12 mouse cellular contexts compared by ENCODE assay signal in genomic region chr6:54757511-54757911, GRCm38 (mm10). TPM values are rescaled to one million over a fixed set of nuclear protein-coding genes. Genes with fewer than 3 reads are reported as not detected.
DNase-seq lines count a peak whose midpoint lies in the region; ATAC-seq and TF ChIP-seq lines count a peak whose summit lies in the region.
"Had no signal": no experiment of that assay in that cellular context is flagged by ENCODE, and none has a peak within 500 bp of the region (broad histone marks: within the 10 kb centered on the region; RNA-seq: fewer than 3 reads in every experiment).

No protein-coding gene starts in this region.

- H3K4me1 ChIP-seq in lung, embryonic 14.5 days (ENCODE audit: insufficient read depth), result peaks cover 5% of the 10 kb centered on the region
- peaks cover 20% of the 10 kb centered on the region; the same call in 1 of the 2 replicates for H3K4me1 ChIP-seq in spleen, adult 2 months (ENCODE audit: control insufficient read depth, insufficient read depth, insufficient read length)
- peaks cover 45% of the 10 kb centered on the region for H3K4me1 ChIP-seq in forebrain, embryonic 16.5 days (replicated peaks; ENCODE audit: control insufficient read depth, insufficient read depth, low read length)

- no peak for TF ChIP-seq POLR2A in spleen, adult 2 months (IDR thresholded peaks at IDR 0.05; ENCODE audit: low read depth, low read length)

- 49% methylated on average over 5 of the region's 5 CpGs for WGBS in lung, embryonic 14.5 days
- WGBS in spleen, adult 2 months, result 62% methylated on average over 5 of the region's 5 CpGs
- WGBS in forebrain, embryonic 16.5 days, result 33% methylated on average over 5 of the region's 5 CpGs

- H3K9me3 ChIP-seq in lung, embryonic 14.5 days (ENCODE audit: low read depth, low read length), result no peaks in the 10 kb centered on the region
- no peaks in the 10 kb centered on the region for H3K9me3 ChIP-seq in forebrain, embryonic 16.5 days (ENCODE audit: control insufficient read depth, low read length)
- H3K9me3 ChIP-seq: heart, embryonic 13.5 days had no signal

- peak; percentile 12 for DNase-seq in lung, embryonic 14.5 days
- no peak for DNase-seq in lung, adult 18-20 months
- DNase-seq in spleen, adult 2 months (ENCODE audit: low read depth in 1 of 2, low spot score in 2 of 2), result no peak
- no peak for DNase-seq in spleen, postnatal 10 days (ENCODE audit: low spot score in 2 of 2)
- DNase-seq in cerebellum, adult 18-20 months, result no peak
- no peak for DNase-seq in adrenal gland, postnatal 36 days
- DNase-seq: kidney, adult 18-20 months; kidney, postnatal 25 days; liver had no signal

- H3K27me3 ChIP-seq in lung, embryonic 14.5 days (ENCODE audit: insufficient read depth, low read length), result no peaks in the 10 kb centered on the region
- no peaks in the 10 kb centered on the region for H3K27me3 ChIP-seq in spleen, adult 2 months (ENCODE audit: control insufficient read depth, insufficient read depth, low read length)
- H3K27me3 ChIP-seq in forebrain, embryonic 16.5 days (replicated peaks; ENCODE audit: control insufficient read depth, insufficient read depth, low read length), result no peaks in the 10 kb centered on the region

- H3K4me3 ChIP-seq in lung, embryonic 14.5 days (ENCODE audit: low read depth, low read length), result no peak overlapping the region
- H3K4me3 ChIP-seq in spleen, adult 2 months (ENCODE audit: extremely low read depth, insufficient read depth, insufficient read length), result peak overlapping the region; percentile 28; the same call in 1 of the 2 replicates
- H3K4me3 ChIP-seq in forebrain, embryonic 16.5 days (replicated peaks; ENCODE audit: low read length), result no peak overlapping the region
- H3K4me3 ChIP-seq: heart, embryonic 13.5 days; myocyte had no signal

- ATAC-seq in lung, embryonic 14.5 days (ENCODE audit: insufficient read depth), result no peak
- no peak for ATAC-seq in forebrain, embryonic 16.5 days

- no peak overlapping the region for H3K9ac ChIP-seq in lung, embryonic 14.5 days
- H3K9ac ChIP-seq in forebrain, embryonic 16.5 days (replicated peaks; ENCODE audit: low read depth, low read length), result no peak overlapping the region
- H3K9ac ChIP-seq: heart, embryonic 13.5 days had no signal

- no peak overlapping the region for H3K27ac ChIP-seq in lung, embryonic 14.5 days (ENCODE audit: low read depth)
- H3K27ac ChIP-seq in spleen, adult 2 months (ENCODE audit: insufficient read depth, low read length), result peak overlapping the region; percentile 68
- H3K27ac ChIP-seq in forebrain, embryonic 16.5 days (ENCODE audit: low read length), result peak overlapping the region; percentile 86
- H3K27ac ChIP-seq: heart, embryonic 13.5 days had no signal

- H3K4me2 ChIP-seq in lung, embryonic 14.5 days, result no peak overlapping the region
- no peak overlapping the region for H3K4me2 ChIP-seq in forebrain, embryonic 16.5 days (ENCODE audit: low read length)

- TF ChIP-seq CTCF in lung, embryonic 14.5 days (IDR thresholded peaks at IDR 0.05; ENCODE audit: low read depth), result no peak
- no peak for TF ChIP-seq CTCF in spleen, adult 2 months (IDR thresholded peaks at IDR 0.05; ENCODE audit: extremely low read depth, insufficient read depth, insufficient read length, insufficient replicate concordance)

- no peaks in the 10 kb centered on the region for H3K36me3 ChIP-seq in lung, embryonic 14.5 days (ENCODE audit: insufficient read depth)
- H3K36me3 ChIP-seq in spleen, adult 2 months (ENCODE audit: control insufficient read depth, insufficient read depth, low read length), result no peaks in the 10 kb centered on the region
- no peaks in the 10 kb centered on the region for H3K36me3 ChIP-seq in forebrain, embryonic 16.5 days (ENCODE audit: control insufficient read depth, insufficient read depth)
- H3K36me3 ChIP-seq: heart, embryonic 13.5 days had no signal

RNA-seq across cellular contexts. Expression of gene Znrf2, which starts 59.2 kb away (rescaled TPM):
- polyA plus RNA-seq in lung, embryonic 14.5 days (2014; fragmentation: Nextera tagmentation; extraction: Ambion mirVana), result 3.2 and 3.9 TPM in 2 replicates
- polyA plus RNA-seq in spleen, adult 2 months (2012; rRNA removed), result 10.8 and 12.2 TPM in 2 replicates
- 19.5 and 23.2 TPM in 2 replicates for polyA plus RNA-seq in forebrain, embryonic 16.5 days (2015; fragmentation: Nextera tagmentation; extraction: Ambion mirVana)
- 10 to 100 TPM; 36.9 to 53.2 TPM for total RNA-seq in adrenal gland, postnatal 36 days (2021)
